Mouse (Mus musculus) embryonic fibroblast, embryonic 13.5 days (primary cell): ENCODE data around the gene Rasgef1a.

Experiments
- CTCF ChIP-seq: IDR thresholded peaks from 2 replicates; pipeline ENCODE4 v1.5.1; 2011; ENCODE audit warnings: mild to moderate bottlenecking, control low read depth, low read length, moderate library complexity, borderline replicate concordance; ENCODE audit not compliant: insufficient read depth
- POLR2A ChIP-seq: IDR thresholded peaks from 2 replicates; pipeline ENCODE4 v1.6.1; 2011; ENCODE audit warnings: low read depth, mild to moderate bottlenecking, control low read depth, low read length, moderate library complexity

GRCm38 (mm10) chr6:118031467-118031866 lies 20.2 kb downstream of the Rasgef1a start:
- TF ChIP-seq CTCF, result no peak
- TF ChIP-seq POLR2A, result no peak
